Mouse (Mus musculus): ENCODE data around the gene Ldlr. TPM values are rescaled to one million over a fixed set of nuclear protein-coding genes. Genes with fewer than 3 reads are reported as not detected.

The Ldlr gene
- total and polyA plus RNA-seq, 2 experiments from 2014 or later, result 9.6 to 27.7 TPM

- peak; percentile 77 for TF ChIP-seq CTCF (IDR thresholded peaks at IDR 0.05)
- peak; percentile 95 for ATAC-seq (ENCODE audit: low FRiP score)
- peak within 1 kb of the TSS; percentile 99 for H3K4me2 ChIP-seq (ENCODE audit: low read depth, low read length, poor library complexity, severe bottlenecking)
- 2% methylated on average over 49 of the region's 54 CpGs for WGBS
- H3K4me3 ChIP-seq (ENCODE audit: low read depth, low read length), result peak within 1 kb of the TSS; percentile 71
- H3K36me3 ChIP-seq (ENCODE audit: insufficient read depth, low read length), result no peaks in the 10 kb centered on the region
- H3K4me1 ChIP-seq (ENCODE audit: insufficient read depth, low read length), result peaks cover 3% of the 10 kb centered on the region; the same call in 1 of the 2 replicates
- H3K27ac ChIP-seq (ENCODE audit: low read depth, low read length), result peak within 1 kb of the TSS; percentile 73
- no peaks in the 10 kb centered on the region for H3K9me3 ChIP-seq (ENCODE audit: low read length)
- no peaks in the 10 kb centered on the region for H3K27me3 ChIP-seq (ENCODE audit: insufficient read depth, low read length)
- DNase-seq (ENCODE audit: low spot score), result peak; percentile 99
- peak within 1 kb of the TSS; percentile 36; the same call in 1 of the 2 replicates for H3K9ac ChIP-seq (replicated peaks; ENCODE audit: low read length, poor library complexity, severe bottlenecking)
Measured at GRCm38 (mm10) chr9:21760155-21761088, 37.1 kb downstream of the Ldlr start, which contains the start of gene Spc24. TSS of gene Spc24 (minus strand) at chr9:21760303.

- H3K4me1 ChIP-seq (ENCODE audit: insufficient read depth, low read length), result peaks cover 3% of the 10 kb centered on the region; the same call in 1 of the 2 replicates
- no peak overlapping the region for H3K27ac ChIP-seq (ENCODE audit: low read depth, low read length)
- no peak overlapping the region for H3K4me2 ChIP-seq (ENCODE audit: low read depth, low read length, poor library complexity, severe bottlenecking)
- no peak overlapping the region for H3K4me3 ChIP-seq (ENCODE audit: low read depth, low read length)
- TF ChIP-seq CTCF (IDR thresholded peaks at IDR 0.05), result no peak
- no peaks in the 10 kb centered on the region for H3K9me3 ChIP-seq (ENCODE audit: low read length)
- no peak for DNase-seq (ENCODE audit: low spot score)
- H3K27me3 ChIP-seq (ENCODE audit: insufficient read depth, low read length), result no peaks in the 10 kb centered on the region
- H3K9ac ChIP-seq (replicated peaks; ENCODE audit: low read length, poor library complexity, severe bottlenecking), result no peak overlapping the region
- no peaks in the 10 kb centered on the region for H3K36me3 ChIP-seq (ENCODE audit: insufficient read depth, low read length)
- no peak for ATAC-seq (ENCODE audit: low FRiP score)
Measured at GRCm38 (mm10) chr9:21762135-21762534, 38.9 kb downstream of the Ldlr start.

- Histone ChIP-seq H3K4me2 (ENCODE audit: low read depth, low read length, poor library complexity, severe bottlenecking) (no peak overlapping the region), H3K9me3 (ENCODE audit: low read length) (no peaks in the 10 kb centered on the region), H3K9ac (replicated peaks; ENCODE audit: low read length, poor library complexity, severe bottlenecking) (no peak overlapping the region), H3K27ac (ENCODE audit: low read depth, low read length) (no peak overlapping the region), H3K27me3 (ENCODE audit: insufficient read depth, low read length) (no peaks in the 10 kb centered on the region), H3K36me3 (ENCODE audit: insufficient read depth, low read length) (no peaks in the 10 kb centered on the region), H3K4me3 (ENCODE audit: low read depth, low read length) (no peak overlapping the region), H3K4me1 (ENCODE audit: insufficient read depth, low read length) (peaks cover 3% of the 10 kb centered on the region; the same call in 1 of the 2 replicates)
- WGBS, result 96% methylated on average over 6 of the region's 6 CpGs
- DNase-seq (ENCODE audit: low spot score) (no peak), ATAC-seq (ENCODE audit: low FRiP score) (no peak)
- TF ChIP-seq CTCF (IDR thresholded peaks at IDR 0.05), result no peak
Measured at GRCm38 (mm10) chr9:21764084-21764999, 41.1 kb downstream of the Ldlr start.

GRCm38 (mm10) chr9:21767896-21768295, 44.6 kb downstream of the Ldlr start:
- ATAC-seq (ENCODE audit: low FRiP score), result no peak
- Histone ChIP-seq H3K9ac (replicated peaks; ENCODE audit: low read length, poor library complexity, severe bottlenecking) (no peak overlapping the region), H3K9me3 (ENCODE audit: low read length) (no peaks in the 10 kb centered on the region), H3K4me1 (ENCODE audit: insufficient read depth, low read length) (no peaks in the 10 kb centered on the region), H3K27ac (ENCODE audit: low read depth, low read length) (no peak overlapping the region), H3K4me3 (ENCODE audit: low read depth, low read length) (no peak overlapping the region), H3K4me2 (ENCODE audit: low read depth, low read length, poor library complexity, severe bottlenecking) (no peak overlapping the region), H3K27me3 (ENCODE audit: insufficient read depth, low read length) (no peaks in the 10 kb centered on the region), H3K36me3 (ENCODE audit: insufficient read depth, low read length) (no peaks in the 10 kb centered on the region)
- 81% methylated on average over 11 of the region's 11 CpGs for WGBS
- no peak for TF ChIP-seq CTCF (IDR thresholded peaks at IDR 0.05)
- no peak for DNase-seq (ENCODE audit: low spot score)

GRCm38 (mm10) chr9:21768511-21769411, 45.5 kb downstream of the Ldlr start:
- H3K27ac ChIP-seq (ENCODE audit: low read depth, low read length), result no peak overlapping the region
- no peaks in the 10 kb centered on the region for H3K36me3 ChIP-seq (ENCODE audit: insufficient read depth, low read length)
- no peaks in the 10 kb centered on the region for H3K4me1 ChIP-seq (ENCODE audit: insufficient read depth, low read length)
- ATAC-seq (ENCODE audit: low FRiP score) (no peak), DNase-seq (ENCODE audit: low spot score) (peak; percentile 31)
- H3K9ac ChIP-seq (replicated peaks; ENCODE audit: low read length, poor library complexity, severe bottlenecking), result no peak overlapping the region
- no peak overlapping the region for H3K4me3 ChIP-seq (ENCODE audit: low read depth, low read length)
- 44% methylated on average over 13 of the region's 13 CpGs for WGBS
- no peaks in the 10 kb centered on the region for H3K9me3 ChIP-seq (ENCODE audit: low read length)
- no peak overlapping the region for H3K4me2 ChIP-seq (ENCODE audit: low read depth, low read length, poor library complexity, severe bottlenecking)
- no peak for TF ChIP-seq CTCF (IDR thresholded peaks at IDR 0.05)
- no peaks in the 10 kb centered on the region for H3K27me3 ChIP-seq (ENCODE audit: insufficient read depth, low read length)
